Mouse (Mus musculus) hindbrain, embryonic 16.5 days (tissue): ENCODE data around the gene Gm28047. TPM values are rescaled to one million over a fixed set of nuclear protein-coding genes. Genes with fewer than 3 reads are reported as not detected.

Experiments
- ATAC-seq: fragments of 200-750 bp; cut with Nextera tagmentation; 2 replicates; pipeline ENCODE4 v1.8.0; 2017; ENCODE audit warnings: moderate TSS enrichment, moderate library complexity
- H3K27ac ChIP-seq: fragments of 300-500 bp; sonication (generic); 2 replicates; pipeline ENCODE4 v1.5.1; 2014; ENCODE audit warnings: low read depth, mild to moderate bottlenecking, control low read depth, low read length, moderate library complexity
- H3K27me3 ChIP-seq: fragments of 300-500 bp; sonication (generic); replicated peaks from 2 replicates; pipeline ENCODE4 v1.6.1; 2014; ENCODE audit warnings: low read length; ENCODE audit not compliant: control insufficient read depth, insufficient read depth
- H3K36me3 ChIP-seq: fragments of 300-500 bp; sonication (generic); 2 replicates; pipeline ENCODE4 v1.6.1; 2014; ENCODE audit warnings: mild to moderate bottlenecking, low read length, moderate library complexity, mixed read lengths; ENCODE audit not compliant: control insufficient read depth, insufficient read depth
- H3K4me1 ChIP-seq: fragments of 300-500 bp; sonication (generic); 2 replicates; pipeline ENCODE4 v1.6.1; 2014; ENCODE audit warnings: low read depth, low read length; ENCODE audit not compliant: control insufficient read depth, insufficient read depth
- H3K4me2 ChIP-seq: fragments of 300-500 bp; sonication (generic); 2 replicates; pipeline ENCODE4 v1.6.1; 2014; ENCODE audit warnings: mild to moderate bottlenecking, low read length, control low read depth, moderate library complexity
- H3K4me3 ChIP-seq: fragments of 300-500 bp; sonication (generic); 2 replicates; pipeline ENCODE4 v1.5.1; 2014; ENCODE audit warnings: mild to moderate bottlenecking, low read length, control low read depth, moderate library complexity
- H3K9ac ChIP-seq: fragments of 300-500 bp; sonication (generic); 2 replicates; pipeline ENCODE4 v1.6.1; 2014; ENCODE audit warnings: low read depth, mild to moderate bottlenecking, control low read depth, low read length, moderate library complexity
- H3K9me3 ChIP-seq: fragments of 300-500 bp; sonication (generic); 2 replicates; pipeline ENCODE4 v1.6.1; 2014; ENCODE audit warnings: mild to moderate bottlenecking, low read length, moderate library complexity; ENCODE audit not compliant: control insufficient read depth
- WGBS: fragments of 180-500 bp; shearing (Covaris S2); extraction: QIAGEN DNeasy Blood & Tissue Kit; methylation state at CpG from one replicate; pipeline ENCODE4 v1.1.7; 2014; 5-methylcytosine and 5-hydroxymethylcytosine counted together
- polyA plus RNA-seq: library from polyadenylated mRNA; unstranded; fragments of >200 nt; fragmentation: Nextera tagmentation; extraction: Ambion mirVana; gene quantifications from 2 replicates; pipeline ENCODE4 v1.2.1, GENCODE M21; 2015

The Gm28047 gene
- polyA plus RNA-seq, 1 experiment from 2014 or later = not detected

GRCm38 (mm10) chr15:102624291-102624969, 437 bp downstream of the Gm28047 start:
- H3K4me2 ChIP-seq = peak overlapping the region; percentile 79
- H3K27ac ChIP-seq = peak overlapping the region; percentile 99
- peak overlapping the region; percentile 65 for H3K9ac ChIP-seq
- WGBS = 4% methylated on average over 17 of the region's 17 CpGs
- H3K9me3 ChIP-seq = no peaks in the 10 kb centered on the region
- peak overlapping the region; percentile 82 for H3K4me3 ChIP-seq
- H3K36me3 ChIP-seq = no peaks in the 10 kb centered on the region
- H3K4me1 ChIP-seq = peaks cover 14% of the 10 kb centered on the region
- H3K27me3 ChIP-seq = no peaks in the 10 kb centered on the region
- ATAC-seq = no peak

GRCm38 (mm10) chr15:102623121-102623520, 1.7 kb downstream of the Gm28047 start:
- WGBS = 86% methylated on average over 3 of the region's 3 CpGs
- no peaks in the 10 kb centered on the region for H3K9me3 ChIP-seq
- no peak overlapping the region for H3K27ac ChIP-seq
- peaks cover 14% of the 10 kb centered on the region for H3K4me1 ChIP-seq
- H3K27me3 ChIP-seq = no peaks in the 10 kb centered on the region
- no peak for ATAC-seq
- no peaks in the 10 kb centered on the region for H3K36me3 ChIP-seq
- H3K9ac ChIP-seq = no peak overlapping the region
- H3K4me2 ChIP-seq = peak overlapping the region; percentile 39
- no peak overlapping the region for H3K4me3 ChIP-seq

- no peak overlapping the region for H3K27ac ChIP-seq
- no peak for ATAC-seq
Observed at GRCm38 (mm10) chr15:102622536-102622935, 2.3 kb downstream of the Gm28047 start.

GRCm38 (mm10) chr15:102620765-102621164, 4.1 kb downstream of the Gm28047 start:
- H3K9me3 ChIP-seq = no peaks in the 10 kb centered on the region
- no peak overlapping the region for H3K4me2 ChIP-seq
- H3K27me3 ChIP-seq = no peaks in the 10 kb centered on the region
- no peak overlapping the region for H3K9ac ChIP-seq
- no peak for ATAC-seq
- 90% methylated on average over 1 of the region's 1 CpGs for WGBS
- H3K27ac ChIP-seq = no peak overlapping the region
- H3K4me3 ChIP-seq = no peak overlapping the region
- no peaks in the 10 kb centered on the region for H3K36me3 ChIP-seq
- H3K4me1 ChIP-seq = peaks cover 12% of the 10 kb centered on the region

More at GRCm38 (mm10) chr15:102622536-102622935, 2.3 kb downstream of the Gm28047 start:
- H3K4me2 ChIP-seq = no peak overlapping the region
- no peaks in the 10 kb centered on the region for H3K27me3 ChIP-seq
- H3K36me3 ChIP-seq = no peaks in the 10 kb centered on the region
- H3K4me3 ChIP-seq = no peak overlapping the region
- no peaks in the 10 kb centered on the region for H3K9me3 ChIP-seq
- peaks cover 14% of the 10 kb centered on the region for H3K4me1 ChIP-seq
- no peak overlapping the region for H3K9ac ChIP-seq

GRCm38 (mm10) chr15:102619486-102619885, 5.4 kb downstream of the Gm28047 start:
- no peak for ATAC-seq

GRCm38 (mm10) chr15:102617654-102618053, 7.2 kb downstream of the Gm28047 start:
- no peak overlapping the region for H3K4me3 ChIP-seq
- no peak overlapping the region for H3K27ac ChIP-seq
- H3K36me3 ChIP-seq = no peaks in the 10 kb centered on the region
- no peak overlapping the region for H3K9ac ChIP-seq
- 100% methylated on average over 1 of the region's 1 CpGs for WGBS
- H3K4me2 ChIP-seq = no peak overlapping the region
- H3K27me3 ChIP-seq = no peaks in the 10 kb centered on the region
- no peaks in the 10 kb centered on the region for H3K9me3 ChIP-seq
- no peaks in the 10 kb centered on the region; the same call in 1 of the 2 replicates for H3K4me1 ChIP-seq
- ATAC-seq = no peak

More at GRCm38 (mm10) chr15:102619486-102619885, 5.4 kb downstream of the Gm28047 start:
- 94% methylated on average over 5 of the region's 5 CpGs for WGBS
- no peaks in the 10 kb centered on the region for H3K9me3 ChIP-seq
- no peaks in the 10 kb centered on the region for H3K36me3 ChIP-seq
- H3K27ac ChIP-seq = no peak overlapping the region
- H3K27me3 ChIP-seq = no peaks in the 10 kb centered on the region
- H3K4me3 ChIP-seq = no peak overlapping the region
- H3K4me2 ChIP-seq = no peak overlapping the region
- no peak overlapping the region for H3K9ac ChIP-seq
- H3K4me1 ChIP-seq = peaks cover 10% of the 10 kb centered on the region

- WGBS = 93% methylated on average over 2 of the region's 2 CpGs
- Histone ChIP-seq H3K4me1 (no peaks in the 10 kb centered on the region), H3K9ac (no peak overlapping the region), H3K4me2 (no peak overlapping the region), H3K36me3 (no peaks in the 10 kb centered on the region), H3K27ac (no peak overlapping the region), H3K27me3 (no peaks in the 10 kb centered on the region), H3K4me3 (no peak overlapping the region), H3K9me3 (no peaks in the 10 kb centered on the region)
- ATAC-seq = no peak
Observed at GRCm38 (mm10) chr15:102616174-102616573, 8.7 kb downstream of the Gm28047 start.

- Histone ChIP-seq H3K4me1 (no peaks in the 10 kb centered on the region), H3K27ac (no peak overlapping the region), H3K9me3 (no peaks in the 10 kb centered on the region), H3K9ac (no peak overlapping the region), H3K27me3 (no peaks in the 10 kb centered on the region), H3K4me3 (no peak overlapping the region), H3K4me2 (no peak overlapping the region), H3K36me3 (no peaks in the 10 kb centered on the region)
- ATAC-seq = no peak
Observed at GRCm38 (mm10) chr15:102614224-102614623, 10.6 kb downstream of the Gm28047 start.

- Histone ChIP-seq H3K4me1 (no peaks in the 10 kb centered on the region), H3K27me3 (no peaks in the 10 kb centered on the region), H3K4me3 (no peak overlapping the region), H3K9ac (no peak overlapping the region), H3K36me3 (no peaks in the 10 kb centered on the region), H3K27ac (no peak overlapping the region), H3K4me2 (no peak overlapping the region), H3K9me3 (no peaks in the 10 kb centered on the region)
- ATAC-seq = no peak
Observed at GRCm38 (mm10) chr15:102612966-102613365, 11.9 kb downstream of the Gm28047 start.
